Mouse (Mus musculus) frontal cortex, postnatal 25 days (tissue): ENCODE results near the gene Lrrk1.

Experiments
- DNase-seq, 2 experiments: peaks; one replicate each; pipeline ENCODE4 v3.0.0; 2022; ENCODE audit warnings: low spot score in 2 of 2

Lrrk1 gene

GRCm38 (mm10) chr7:66387813-66388521 lies at the start of gene Lrrk1:
TSS of gene Lrrk1 (minus strand) at chr7:66388350.
- DNase-seq, result no peak

GRCm38 (mm10) chr7:66434453-66434935 lies 46.3 kb upstream of the Lrrk1 start:
- peak; percentile 53 to 60 for DNase-seq

GRCm38 (mm10) chr7:66427437-66428161 lies 39.4 kb upstream of the Lrrk1 start, which contains the start of gene Aldh1a3:
TSS of gene Aldh1a3 (minus strand) at chr7:66427517.
- DNase-seq, result no peak

GRCm38 (mm10) chr7:66427053-66427436 lies 38.9 kb upstream of the Lrrk1 start:
- DNase-seq, result no peak

GRCm38 (mm10) chr7:66421903-66422302 lies 33.8 kb upstream of the Lrrk1 start:
- DNase-seq, result no peak

GRCm38 (mm10) chr7:66418981-66419380 lies 30.8 kb upstream of the Lrrk1 start:
- no peak for DNase-seq

GRCm38 (mm10) chr7:66416829-66417228 lies 28.7 kb upstream of the Lrrk1 start:
- DNase-seq, result no peak

DNA sequence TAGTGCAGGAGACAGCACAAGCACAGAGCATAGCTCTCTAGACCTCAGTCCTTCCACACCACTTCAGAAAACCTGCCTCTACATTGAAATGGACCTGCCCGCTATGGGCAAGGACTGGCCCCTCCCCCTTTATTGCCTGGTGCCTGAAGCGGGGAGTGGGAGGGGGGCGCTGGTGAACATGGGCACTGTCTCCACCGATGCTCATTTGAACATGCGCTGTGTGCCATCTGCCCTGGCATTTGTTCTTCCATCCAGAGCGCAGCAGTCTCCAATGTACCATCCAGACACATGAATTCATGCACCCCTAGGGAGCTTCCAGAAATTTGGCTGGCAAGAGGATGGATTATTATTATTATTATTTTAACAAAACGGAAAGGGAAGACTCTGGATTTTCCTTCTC lies 24.9 kb upstream of the Lrrk1 start:
- no peak for DNase-seq

DNA sequence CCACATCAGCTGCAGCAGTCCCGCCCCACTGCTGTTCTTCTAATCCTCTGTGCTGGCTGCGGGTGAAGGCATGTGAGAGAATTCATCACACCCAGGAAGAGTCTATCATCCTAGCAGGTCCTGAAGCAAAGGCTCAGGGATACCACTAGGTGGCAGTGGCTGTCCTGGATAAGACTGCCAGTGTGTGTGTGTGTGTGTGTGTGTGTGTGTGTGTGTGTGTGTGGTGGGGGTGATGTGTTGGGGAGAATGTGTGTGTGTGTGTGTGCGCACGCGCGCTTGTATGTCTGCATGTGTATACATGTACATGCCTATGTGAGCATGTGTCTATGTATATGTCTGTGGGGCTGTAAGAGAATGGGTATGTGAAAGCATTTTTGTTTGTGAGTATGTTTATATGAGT lies 21.3 kb upstream of the Lrrk1 start:
- DNase-seq, result no peak

- DNase-seq, result no peak
Measured at GRCm38 (mm10) chr7:66406971-66407370, 18.8 kb upstream of the Lrrk1 start.

DNA sequence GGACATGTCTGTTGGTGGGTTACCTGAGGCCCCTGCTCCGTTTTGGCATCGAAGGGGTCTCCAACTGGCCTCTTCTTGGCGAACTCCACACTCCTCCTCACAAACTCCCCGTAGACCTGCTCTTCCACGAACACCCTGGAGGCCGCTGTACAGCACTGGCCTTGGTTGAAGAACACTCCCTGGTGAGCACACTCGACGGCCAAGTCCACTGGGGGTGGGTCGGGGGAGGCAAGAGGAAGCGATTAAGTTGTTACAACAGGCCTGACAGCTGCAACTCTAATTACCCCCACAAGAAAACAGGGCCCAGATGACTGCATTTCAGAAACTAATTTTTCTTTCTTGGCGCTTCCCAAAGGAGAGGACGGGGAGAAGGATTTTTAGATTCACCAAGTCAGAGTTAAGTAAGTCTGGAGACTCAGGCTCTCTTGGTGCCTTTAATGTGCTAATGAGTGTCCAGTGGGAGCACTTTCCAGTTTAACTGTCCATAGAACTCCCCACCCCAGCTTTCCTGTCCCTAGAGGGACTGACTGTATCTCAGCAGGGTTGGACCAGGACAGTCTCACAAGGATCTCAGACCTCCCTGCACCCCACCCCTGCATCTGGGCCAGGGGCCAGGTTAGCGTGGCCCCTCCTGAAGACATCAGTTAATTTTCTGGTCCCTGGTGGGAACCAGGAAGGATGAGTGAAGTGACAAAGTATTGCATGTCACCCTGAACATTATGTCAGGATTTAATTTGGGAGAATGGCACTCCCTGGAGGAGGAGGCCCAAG lies 18.0 kb upstream of the Lrrk1 start:
- no peak for DNase-seq

- DNase-seq, result no peak
Measured at GRCm38 (mm10) chr7:66405541-66405940, 17.4 kb upstream of the Lrrk1 start.

- no peak for DNase-seq
Measured at GRCm38 (mm10) chr7:66404802-66405201, 16.7 kb upstream of the Lrrk1 start.

GRCm38 (mm10) chr7:66404141-66404540 lies 16.0 kb upstream of the Lrrk1 start:
- no peak for DNase-seq

DNA sequence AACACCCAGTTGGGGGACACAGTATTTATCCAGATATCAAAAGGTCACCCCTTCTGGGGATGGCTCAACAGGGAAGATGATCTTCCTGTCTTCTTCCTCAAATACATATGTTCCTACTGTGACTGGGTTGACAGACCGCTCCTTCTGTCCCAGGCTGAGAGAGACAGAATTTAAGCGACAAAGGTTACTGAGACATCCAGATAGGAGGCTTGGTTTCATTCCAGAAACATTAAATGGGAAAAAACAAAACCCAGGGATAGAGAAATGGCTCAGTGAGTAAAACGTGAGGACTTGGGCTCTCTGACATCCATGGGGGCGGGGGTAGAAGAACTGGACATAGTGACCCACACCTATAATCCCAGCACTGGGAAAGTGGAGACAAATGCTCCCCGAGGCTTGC lies 14.7 kb upstream of the Lrrk1 start:
- no peak for DNase-seq

- DNase-seq, result no peak
Measured at GRCm38 (mm10) chr7:66401605-66402004, 13.5 kb upstream of the Lrrk1 start.

- DNase-seq, result no peak
Measured at GRCm38 (mm10) chr7:66397288-66397687, 9.1 kb upstream of the Lrrk1 start.

GRCm38 (mm10) chr7:66388621-66389532 lies 727 bp upstream of the Lrrk1 start:
- peak in 1 of 2 experiments; percentile 28 for DNase-seq

- no peak for DNase-seq
Measured at GRCm38 (mm10) chr7:66387419-66387812, 734 bp downstream of the Lrrk1 start.

GRCm38 (mm10) chr7:66386411-66386810 lies 1.7 kb downstream of the Lrrk1 start:
- no peak for DNase-seq

GRCm38 (mm10) chr7:66385826-66386225 lies 2.3 kb downstream of the Lrrk1 start:
- DNase-seq, result no peak
